Mouse (Mus musculus) embryonic facial prominence, embryonic 10.5 days (tissue): Measurements from ENCODE around the gene Cd86. TPM values are rescaled to one million over a fixed set of nuclear protein-coding genes. Genes with fewer than 3 reads are reported as not detected.

Experiments
- DNase-seq: peaks from one replicate; pipeline ENCODE4 v3.0.0-alpha.2; 2017; ENCODE audit warnings: low spot score
- H3K27ac ChIP-seq: fragments of 300-500 bp; sonication (generic); replicated peaks from 2 replicates; pipeline ENCODE4 v1.5.1; 2016; ENCODE audit warnings: mild to moderate bottlenecking
- H3K27me3 ChIP-seq: fragments of 300-500 bp; sonication (generic); replicated peaks from 2 replicates; pipeline ENCODE4 v1.6.1; 2016; ENCODE audit warnings: low read depth, mild to moderate bottlenecking; ENCODE audit not compliant: poor library complexity, severe bottlenecking
- H3K36me3 ChIP-seq: fragments of 300-500 bp; sonication (generic); replicated peaks from 2 replicates; pipeline ENCODE4 v1.6.1; 2016; ENCODE audit warnings: mild to moderate bottlenecking, moderate library complexity
- H3K4me1 ChIP-seq: fragments of 300-500 bp; sonication (generic); 2 replicates; pipeline ENCODE4 v1.6.1; 2016
- H3K4me3 ChIP-seq: fragments of 300-500 bp; sonication (generic); 2 replicates; pipeline ENCODE4 v1.5.1; 2016; ENCODE audit warnings: mild to moderate bottlenecking, moderate library complexity
- H3K9me3 ChIP-seq: fragments of 300-500 bp; sonication (generic); 2 replicates; pipeline ENCODE4 v1.6.1; 2016; ENCODE audit warnings: mild to moderate bottlenecking
- WGBS: fragments of 180-500 bp; shearing (Covaris S2); methylation state at CpG from one replicate; pipeline ENCODE4 v1.1.7; 2016; 5-methylcytosine and 5-hydroxymethylcytosine counted together
- polyA plus RNA-seq: library from polyadenylated mRNA; unstranded; fragments of >200 nt; fragmentation: Nextera tagmentation; extraction: Ambion mirVana; gene quantifications from 2 replicates; pipeline ENCODE4 v1.2.1, GENCODE M21; 2016

Gene Cd86
- polyA plus RNA-seq: 0.62 and 0.93 TPM in 2 replicates

DNA sequence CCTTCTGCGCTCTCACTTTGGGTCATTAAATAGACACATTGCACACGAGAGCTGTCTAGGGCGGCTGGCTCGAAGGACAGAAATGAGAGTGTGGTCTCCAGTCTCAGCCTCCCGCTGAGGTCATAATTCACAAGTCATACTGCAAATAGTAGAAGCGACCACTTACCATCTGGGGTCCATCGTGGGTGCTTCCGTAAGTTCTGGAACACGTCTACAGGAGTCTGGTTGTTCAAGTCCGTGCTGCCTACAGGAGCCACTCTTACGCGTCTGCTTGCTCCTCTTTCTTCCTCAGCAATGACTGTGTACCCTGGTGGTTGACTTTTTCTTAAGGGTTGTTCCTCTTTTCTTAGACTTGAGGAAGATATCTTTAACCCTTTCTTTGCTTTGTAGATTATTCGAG is at the start of gene Cd86:
TSS of gene Cd86 (minus strand) at position 300 of the 400 bp plus-strand sequence.
- WGBS: 88% methylated on average over 13 of the region's 13 CpGs
- DNase-seq: no peak

DNA sequence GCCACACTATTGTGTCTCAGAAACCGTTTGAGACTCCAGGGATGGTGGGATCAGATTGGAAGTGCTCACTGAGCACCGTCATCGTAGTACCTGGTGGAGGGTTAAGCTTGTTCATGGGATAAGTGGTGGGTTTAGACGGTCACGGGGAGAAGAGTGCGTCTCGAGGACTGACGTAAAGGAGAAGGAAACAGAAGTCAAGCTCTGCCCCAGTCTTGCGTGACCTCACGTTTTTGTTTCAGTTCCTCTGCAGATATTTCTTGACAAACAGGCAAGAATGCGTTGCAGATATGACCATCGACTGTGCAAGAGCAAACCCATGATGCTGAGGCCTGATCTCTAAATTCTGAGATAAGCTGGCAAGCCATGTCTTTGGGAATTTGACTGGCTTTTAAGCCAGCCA is 45.9 kb upstream of the Cd86 start:
- WGBS: 89% methylated on average over 12 of the region's 12 CpGs
- DNase-seq: no peak
- no peaks in the 10 kb centered on the region for H3K36me3 ChIP-seq
- H3K27me3 ChIP-seq: no peaks in the 10 kb centered on the region
- H3K4me1 ChIP-seq: no peaks in the 10 kb centered on the region
- H3K4me3 ChIP-seq: no peak overlapping the region
- H3K9me3 ChIP-seq: no peaks in the 10 kb centered on the region
- no peak overlapping the region for H3K27ac ChIP-seq

More for the DNA sequence above, at the start of gene Cd86:
- H3K27ac ChIP-seq: no peak within 1 kb of the TSS
- H3K9me3 ChIP-seq: no peaks in the 10 kb centered on the region
- H3K36me3 ChIP-seq: no peaks in the 10 kb centered on the region
- no peaks in the 10 kb centered on the region for H3K27me3 ChIP-seq
- H3K4me3 ChIP-seq: no peak within 1 kb of the TSS
- no peaks in the 10 kb centered on the region for H3K4me1 ChIP-seq

DNA sequence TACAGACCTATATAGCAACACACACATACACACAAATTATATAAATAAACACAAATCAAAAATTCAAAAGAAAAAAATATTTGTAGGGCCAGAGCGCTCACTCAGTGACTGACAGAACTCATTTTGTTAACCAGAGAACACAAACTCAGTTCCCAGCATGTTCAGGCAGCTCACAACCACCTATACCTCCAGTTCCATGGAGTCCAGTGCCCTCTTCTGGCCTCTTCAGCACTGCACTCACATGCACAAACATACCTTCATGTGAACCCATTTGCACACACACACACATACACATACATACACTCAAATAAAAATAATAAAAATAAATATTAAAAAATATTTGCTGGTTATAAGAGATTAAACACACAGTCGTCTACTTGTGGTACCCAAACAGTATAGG is 44.9 kb upstream of the Cd86 start:
- Histone ChIP-seq H3K27ac (no peak overlapping the region), H3K27me3 (no peaks in the 10 kb centered on the region), H3K4me1 (no peaks in the 10 kb centered on the region), H3K4me3 (no peak overlapping the region), H3K36me3 (no peaks in the 10 kb centered on the region), H3K9me3 (no peaks in the 10 kb centered on the region)
- WGBS: 93% methylated on average over 2 of the region's 2 CpGs
- no peak for DNase-seq

DNA sequence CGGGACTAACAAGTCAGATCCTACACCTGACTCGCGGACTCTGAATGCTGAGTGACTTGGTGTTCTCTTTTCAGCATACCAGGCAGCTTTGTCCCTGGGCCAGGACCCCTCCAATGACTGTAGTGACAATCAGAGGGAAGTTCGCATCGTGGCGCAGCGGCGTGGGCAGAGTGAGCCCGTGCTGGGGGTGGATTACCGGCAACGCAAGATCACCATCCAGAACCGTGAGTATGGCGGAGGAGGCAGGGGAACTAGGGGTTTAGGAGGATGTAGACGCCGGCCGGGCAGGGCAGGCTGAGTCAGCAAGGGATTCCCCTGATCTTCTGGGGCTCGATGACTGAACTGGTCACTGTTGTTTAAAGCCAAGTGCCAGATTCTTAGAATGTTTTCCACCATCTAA is 43.5 kb upstream of the Cd86 start:
- WGBS: 93% methylated on average over 17 of the region's 17 CpGs
- H3K36me3 ChIP-seq: no peaks in the 10 kb centered on the region
- H3K9me3 ChIP-seq: no peaks in the 10 kb centered on the region
- no peak for DNase-seq
- no peak overlapping the region for H3K27ac ChIP-seq
- H3K4me1 ChIP-seq: no peaks in the 10 kb centered on the region
- no peak overlapping the region for H3K4me3 ChIP-seq
- H3K27me3 ChIP-seq: no peaks in the 10 kb centered on the region

DNA sequence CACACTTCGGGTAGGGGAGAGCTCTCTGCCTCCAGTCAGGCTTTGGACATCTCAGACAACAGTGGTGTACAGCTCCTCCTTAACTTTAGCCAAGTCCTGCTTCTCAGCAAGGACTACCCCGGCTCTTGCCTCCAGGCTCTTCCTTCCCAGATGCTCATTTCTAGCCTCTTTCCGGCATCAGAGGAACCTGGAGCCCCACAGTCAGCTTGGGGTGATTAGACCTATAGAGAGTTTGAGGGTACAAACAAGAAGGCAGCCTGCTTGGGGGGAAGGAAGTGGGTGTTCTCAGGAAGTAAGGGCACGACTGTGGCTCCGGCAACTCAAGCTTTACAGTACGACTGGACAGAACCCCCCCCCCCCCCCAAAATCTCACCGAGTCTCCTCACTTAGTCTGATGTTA is 42.9 kb upstream of the Cd86 start:
- H3K4me1 ChIP-seq: no peaks in the 10 kb centered on the region
- no peaks in the 10 kb centered on the region for H3K36me3 ChIP-seq
- no peak overlapping the region for H3K4me3 ChIP-seq
- no peak overlapping the region for H3K27ac ChIP-seq
- no peaks in the 10 kb centered on the region for H3K27me3 ChIP-seq
- no peak for DNase-seq
- H3K9me3 ChIP-seq: no peaks in the 10 kb centered on the region
- WGBS: 88% methylated on average over 7 of the region's 7 CpGs

DNA sequence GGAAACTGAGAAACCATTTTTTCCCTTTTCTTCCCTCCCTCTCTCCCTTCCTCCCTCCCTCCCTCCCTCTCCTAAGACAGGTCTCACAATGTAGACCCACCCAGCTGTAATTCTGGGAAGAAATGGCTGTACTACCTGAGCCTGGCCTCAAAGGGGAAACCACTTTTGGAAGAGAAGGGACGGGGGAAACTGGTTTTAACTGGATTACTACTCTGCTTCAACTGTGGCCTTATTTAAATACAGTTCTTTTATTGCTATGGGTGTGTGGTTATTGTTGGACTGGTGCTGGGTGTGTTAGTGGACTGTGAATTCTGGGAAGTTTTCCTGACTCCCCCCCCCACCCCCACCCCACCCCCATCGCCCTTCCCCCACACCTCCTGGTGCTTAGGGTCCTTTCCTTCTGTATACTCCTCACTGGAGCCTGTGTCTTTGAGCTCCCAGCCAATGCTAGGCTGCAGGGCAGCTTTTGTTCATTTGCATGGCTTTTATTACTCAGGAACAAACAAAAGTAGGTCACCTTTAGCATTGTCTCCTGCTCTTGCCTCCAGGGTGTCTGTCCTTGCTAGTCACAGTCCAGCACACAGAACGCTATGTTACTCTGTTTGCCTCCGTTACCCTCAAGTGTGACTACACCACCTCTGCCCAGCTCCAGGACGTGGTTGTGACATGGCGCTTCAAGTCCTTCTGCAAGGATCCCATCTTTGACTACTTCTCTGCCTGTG is 42.0 kb upstream of the Cd86 start:
- Histone ChIP-seq H3K4me3 (no peak overlapping the region), H3K4me1 (no peaks in the 10 kb centered on the region), H3K27ac (no peak overlapping the region), H3K27me3 (no peaks in the 10 kb centered on the region), H3K36me3 (no peaks in the 10 kb centered on the region), H3K9me3 (no peaks in the 10 kb centered on the region)
- DNase-seq: no peak
- 70% methylated on average over 6 of the region's 6 CpGs for WGBS

DNA sequence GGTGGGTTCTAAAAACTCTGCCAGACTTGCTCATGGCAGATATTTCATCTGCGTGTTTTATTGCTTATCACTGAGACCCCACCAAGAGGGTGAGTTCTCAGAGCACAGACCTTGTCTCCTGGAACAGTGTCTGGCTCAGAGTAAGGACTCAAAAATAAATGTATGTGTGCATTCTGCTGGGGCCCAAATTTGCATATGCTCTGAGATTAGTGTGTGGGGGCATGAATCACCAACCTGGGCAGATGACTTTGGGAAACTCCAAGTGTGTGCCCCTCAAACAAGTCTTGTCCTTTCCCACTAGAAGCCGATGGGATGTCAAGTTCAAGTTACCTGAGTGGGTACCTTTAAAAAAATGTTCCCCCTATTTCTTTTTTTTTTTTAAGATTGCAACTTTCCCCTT is 34.6 kb upstream of the Cd86 start:
- Histone ChIP-seq H3K27ac (no peak overlapping the region), H3K27me3 (peaks cover 6% of the 10 kb centered on the region), H3K36me3 (no peaks in the 10 kb centered on the region), H3K9me3 (no peaks in the 10 kb centered on the region), H3K4me3 (no peak overlapping the region), H3K4me1 (no peaks in the 10 kb centered on the region)
- no peak for DNase-seq
- 89% methylated on average over 2 of the region's 2 CpGs for WGBS

DNA sequence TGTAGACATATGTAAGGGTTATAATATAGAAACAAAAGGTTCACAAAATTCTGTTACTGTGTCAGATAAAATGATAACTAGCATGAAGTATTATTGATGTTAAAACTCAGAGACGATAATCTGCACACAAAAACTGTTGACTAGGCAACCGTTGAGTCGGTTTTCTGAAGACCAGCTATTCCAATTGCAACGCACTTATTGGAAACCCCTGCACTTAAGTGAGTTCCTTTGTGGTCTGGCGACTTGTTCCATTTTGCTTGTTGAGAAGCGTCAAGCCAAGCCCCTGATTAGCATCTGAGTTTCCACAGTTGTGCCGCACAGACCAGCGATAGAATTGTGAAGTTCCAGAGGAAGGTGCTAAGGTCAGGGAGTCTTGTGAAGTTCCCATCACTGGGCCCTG is 31.4 kb upstream of the Cd86 start:
- Histone ChIP-seq H3K4me3 (no peak overlapping the region), H3K4me1 (peaks cover 8% of the 10 kb centered on the region), H3K27ac (no peak overlapping the region), H3K36me3 (no peaks in the 10 kb centered on the region), H3K9me3 (no peaks in the 10 kb centered on the region), H3K27me3 (peaks cover 37% of the 10 kb centered on the region)
- no peak for DNase-seq
- WGBS: 83% methylated on average over 8 of the region's 8 CpGs

DNA sequence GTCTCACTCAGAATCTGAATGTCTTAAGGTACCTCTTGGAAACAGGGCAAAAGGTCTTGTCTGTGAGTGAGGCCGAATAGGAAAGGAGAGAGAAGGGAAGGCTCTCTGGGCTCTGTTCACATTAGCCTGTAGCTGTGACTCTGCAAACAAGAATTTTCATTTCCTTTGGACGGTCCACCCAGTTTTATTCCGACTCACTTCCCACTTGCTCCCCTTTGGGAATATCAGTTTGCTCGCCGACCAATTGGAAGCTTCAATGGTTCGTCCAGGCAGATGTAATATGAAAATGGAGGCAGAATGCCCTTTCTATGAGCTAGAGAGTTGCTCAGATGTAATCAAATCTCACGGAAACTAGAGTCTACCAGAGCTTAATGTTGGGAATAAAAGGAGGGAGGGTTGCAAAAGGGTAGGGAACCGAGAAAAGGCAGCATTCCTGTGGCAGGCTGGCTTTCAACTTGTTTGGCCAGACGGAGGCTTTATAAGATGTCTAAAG is 29.0 kb upstream of the Cd86 start:
- no peaks in the 10 kb centered on the region for H3K36me3 ChIP-seq
- no peaks in the 10 kb centered on the region for H3K9me3 ChIP-seq
- H3K27me3 ChIP-seq: peaks cover 42% of the 10 kb centered on the region
- peaks cover 8% of the 10 kb centered on the region for H3K4me1 ChIP-seq
- no peak overlapping the region for H3K27ac ChIP-seq
- WGBS: 50% methylated on average over 9 of the region's 9 CpGs
- peak overlapping the region; percentile 63; the same call in 1 of the 2 replicates for H3K4me3 ChIP-seq
- DNase-seq: no peak

DNA sequence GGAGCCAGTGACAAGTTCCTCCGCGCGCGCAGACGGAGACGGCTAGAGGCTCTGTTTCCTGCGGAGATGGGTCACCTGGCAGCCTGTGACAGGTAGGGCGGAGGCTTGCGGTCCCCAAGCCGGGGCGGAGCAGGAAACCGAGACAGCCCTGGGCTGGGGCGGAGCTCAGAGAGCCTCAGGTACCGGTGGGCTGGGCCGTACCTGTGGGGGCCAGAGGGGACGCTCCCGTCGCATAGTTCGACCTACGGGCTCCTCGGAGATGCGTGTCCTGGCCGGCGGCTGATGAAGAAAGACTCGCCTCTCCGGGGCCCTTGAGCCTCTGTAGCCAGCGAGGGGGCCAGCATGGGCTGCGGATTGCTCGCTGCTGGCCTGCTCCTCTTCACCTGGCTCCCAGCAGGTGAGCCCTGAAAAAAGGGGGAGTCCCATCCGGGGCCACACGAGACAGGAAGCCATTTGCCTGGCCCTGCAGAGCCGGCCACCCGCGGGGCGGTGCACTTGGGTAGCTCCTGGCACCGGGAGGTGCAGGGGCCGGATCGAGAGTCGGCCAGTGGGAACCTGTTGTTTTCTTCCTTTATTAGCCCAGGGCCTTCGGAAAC is 28.0 kb upstream of the Cd86 start, which contains the start of gene Ildr1:
TSS of gene Ildr1 (plus strand) at position 161 of the 596 bp plus-strand sequence.
- 1% methylated on average over 40 of the region's 40 CpGs for WGBS
- peak within 1 kb of the TSS; percentile 70 for H3K27ac ChIP-seq
- peak; percentile 53 for DNase-seq
- no peaks in the 10 kb centered on the region for H3K36me3 ChIP-seq
- H3K4me3 ChIP-seq: peak within 1 kb of the TSS; percentile 63
- peaks cover 8% of the 10 kb centered on the region for H3K4me1 ChIP-seq
- no peaks in the 10 kb centered on the region for H3K9me3 ChIP-seq
- peaks cover 42% of the 10 kb centered on the region for H3K27me3 ChIP-seq

DNA sequence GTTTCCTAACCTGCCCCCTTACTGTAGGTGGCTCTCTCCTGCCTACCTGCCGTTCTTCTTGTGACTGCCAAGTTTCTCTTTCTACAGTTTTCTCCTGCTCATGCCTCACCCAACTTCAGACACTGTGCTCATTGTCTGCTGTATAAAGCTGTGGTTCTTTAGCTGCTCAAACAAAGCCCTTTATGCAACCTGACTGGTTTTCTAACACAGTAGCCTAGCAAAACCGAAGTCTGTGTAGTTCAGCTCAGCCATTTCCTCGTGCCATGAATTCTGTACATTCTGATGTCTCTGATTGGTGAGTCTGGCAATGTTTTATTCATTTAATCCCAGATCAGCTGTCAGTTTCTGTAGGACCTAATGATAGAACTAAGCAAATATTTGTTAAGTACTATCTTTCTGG is 25.6 kb upstream of the Cd86 start:
- Histone ChIP-seq H3K9me3 (no peaks in the 10 kb centered on the region), H3K27ac (no peak overlapping the region), H3K27me3 (peaks cover 42% of the 10 kb centered on the region), H3K36me3 (no peaks in the 10 kb centered on the region), H3K4me1 (peaks cover 8% of the 10 kb centered on the region), H3K4me3 (no peak overlapping the region)
- no peak for DNase-seq
- WGBS: 71% methylated on average over 3 of the region's 3 CpGs

DNA sequence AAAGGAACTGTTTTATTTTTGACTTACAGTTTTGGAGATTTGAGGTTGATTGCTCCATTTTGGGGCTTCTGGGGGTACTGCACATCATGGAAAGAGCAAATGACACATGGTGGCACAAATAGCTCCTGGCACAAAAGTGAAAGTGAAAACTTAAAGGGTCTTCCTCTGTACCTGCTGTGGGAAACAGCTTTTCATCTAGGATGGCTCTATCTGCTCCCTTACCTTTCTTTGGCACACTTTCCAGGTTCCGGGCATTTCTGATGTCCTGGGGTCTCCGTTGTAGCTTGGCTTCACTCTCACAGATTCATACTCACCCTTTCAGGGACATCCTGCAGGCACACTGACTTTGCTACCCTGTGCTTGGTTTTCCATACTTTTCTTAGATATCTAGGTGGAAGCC is 22.2 kb upstream of the Cd86 start:
- H3K4me3 ChIP-seq: no peak overlapping the region
- DNase-seq: no peak
- no peak overlapping the region for H3K27ac ChIP-seq
- peaks cover 13% of the 10 kb centered on the region for H3K27me3 ChIP-seq
- no peaks in the 10 kb centered on the region for H3K4me1 ChIP-seq
- 95% methylated on average over 2 of the region's 2 CpGs for WGBS
- no peaks in the 10 kb centered on the region for H3K36me3 ChIP-seq
- no peaks in the 10 kb centered on the region for H3K9me3 ChIP-seq

DNA sequence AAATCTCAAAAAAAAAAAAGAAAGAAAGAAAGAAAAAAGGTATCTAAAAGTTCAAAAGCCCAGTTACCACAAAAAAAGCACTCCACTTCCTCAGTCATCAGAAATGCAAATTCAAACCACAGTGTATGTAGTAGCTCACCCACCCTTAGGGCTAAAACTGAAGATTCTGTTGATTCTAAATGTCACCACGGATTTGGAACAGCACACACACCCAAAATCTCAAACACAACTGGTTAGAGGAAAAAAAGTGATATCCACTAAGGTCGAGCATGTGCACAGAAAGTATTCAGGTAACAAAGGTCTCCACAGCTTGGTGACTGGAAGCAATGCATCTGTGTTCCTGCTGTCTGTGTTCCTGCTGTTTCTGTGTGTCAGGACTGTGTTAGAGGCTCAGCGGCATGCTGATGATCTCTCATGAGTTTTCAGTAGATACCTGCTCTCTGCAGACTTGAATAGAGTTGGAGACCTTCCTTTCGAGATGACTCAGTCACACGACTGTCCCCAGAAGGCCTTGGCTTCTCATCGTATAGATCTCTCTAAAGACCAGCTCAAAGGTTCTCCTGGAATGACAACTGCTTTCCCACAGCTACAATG is 18.5 kb upstream of the Cd86 start:
- DNase-seq: no peak
- Histone ChIP-seq H3K4me1 (no peaks in the 10 kb centered on the region), H3K9me3 (no peaks in the 10 kb centered on the region), H3K36me3 (no peaks in the 10 kb centered on the region), H3K27ac (no peak overlapping the region), H3K4me3 (no peak overlapping the region), H3K27me3 (no peaks in the 10 kb centered on the region)
- WGBS: 83% methylated on average over 6 of the region's 6 CpGs
